Mouse (Mus musculus) right cerebral cortex, postnatal 14 days (tissue): ENCODE data around the gene Gm39115.

Source experiments
- DNase-seq: peaks from one replicate; pipeline ENCODE4 v3.0.0; 2022

Gm39115 gene

DNA sequence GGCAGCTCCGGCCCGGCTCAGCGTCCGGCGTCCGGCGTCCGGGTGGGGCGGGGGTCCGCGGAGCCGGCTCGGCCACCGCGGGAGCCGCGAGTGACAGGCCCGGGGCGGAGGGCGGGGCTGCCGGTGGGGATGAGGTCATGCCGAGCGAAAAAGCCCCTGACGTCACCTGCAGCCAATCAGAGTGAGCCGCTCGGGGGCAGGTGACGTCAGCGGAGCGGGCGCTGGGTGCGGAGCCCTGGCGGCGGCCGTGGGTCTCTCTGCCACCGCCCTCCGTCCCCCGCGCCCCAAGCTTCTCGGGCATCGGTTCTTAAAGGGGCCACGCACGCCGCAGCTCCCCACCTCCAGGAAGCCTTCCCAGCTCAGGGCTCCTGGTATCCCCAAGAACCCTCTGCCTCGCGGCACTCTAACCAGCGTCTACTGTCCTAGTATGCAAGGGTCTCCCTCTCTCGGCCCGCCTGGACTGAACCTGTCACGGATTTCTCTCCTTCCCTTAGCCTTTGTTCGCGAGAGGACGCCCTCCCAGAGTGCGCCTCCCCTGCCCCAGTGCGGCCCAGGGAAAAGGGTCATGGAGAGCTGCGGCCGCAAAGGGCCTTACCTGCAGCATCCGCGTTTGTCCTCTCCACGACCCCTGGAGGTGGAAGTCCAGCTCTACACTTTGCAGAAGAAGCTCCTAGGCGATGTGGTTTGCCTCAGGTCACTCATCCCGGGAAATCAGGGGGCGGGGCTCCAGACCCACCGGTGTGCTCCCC lies 40.5 kb downstream of the Gm39115 start, which contains the start of gene Dusp8:
Gene Dusp8 (minus strand): TSS at position 661 of the 749 bp plus-strand sequence.
- DNase-seq, result peak; percentile 97

DNA sequence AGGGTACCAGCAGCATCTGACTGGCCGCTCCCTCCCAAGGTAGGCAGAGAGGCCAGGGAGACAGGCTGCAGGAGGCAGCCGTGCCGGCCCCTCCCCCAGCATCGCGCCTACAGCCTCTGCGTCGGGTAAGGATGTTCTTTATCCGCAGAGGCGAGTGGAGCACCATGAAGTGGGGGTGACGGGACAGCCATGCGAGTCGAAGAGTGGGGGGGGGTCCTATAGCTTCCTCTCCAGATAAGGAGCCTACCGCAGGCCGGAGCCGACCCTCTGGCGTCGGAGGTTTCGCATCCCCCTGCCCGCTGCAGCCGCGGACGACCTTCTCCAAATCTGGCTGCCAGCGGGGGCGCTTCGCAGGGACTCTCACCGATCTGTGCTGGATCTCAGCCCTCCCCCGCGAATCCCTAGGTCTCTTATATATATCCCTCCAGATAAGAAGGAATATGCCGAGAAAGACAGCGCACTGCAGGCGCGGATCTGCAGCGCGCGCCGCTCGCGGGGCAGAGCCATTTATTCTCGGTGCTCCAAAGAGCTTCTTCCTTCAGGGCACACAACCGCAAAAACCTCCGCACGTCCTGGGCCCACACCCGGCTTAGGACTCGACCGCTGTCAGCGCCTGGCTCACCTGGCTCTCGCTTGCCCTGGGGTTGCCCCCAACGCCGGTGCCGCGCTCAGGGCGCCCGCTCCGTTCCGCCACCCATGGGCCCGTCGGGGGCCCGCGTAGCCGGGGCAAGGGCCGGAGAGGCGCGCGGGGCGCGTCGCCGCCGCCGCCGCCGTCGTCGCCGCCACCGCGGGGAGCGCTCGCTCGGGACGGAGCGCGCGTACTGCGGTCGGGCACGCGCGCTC lies 41.3 kb downstream of the Gm39115 start:
- peak; percentile 63 for DNase-seq

DNA sequence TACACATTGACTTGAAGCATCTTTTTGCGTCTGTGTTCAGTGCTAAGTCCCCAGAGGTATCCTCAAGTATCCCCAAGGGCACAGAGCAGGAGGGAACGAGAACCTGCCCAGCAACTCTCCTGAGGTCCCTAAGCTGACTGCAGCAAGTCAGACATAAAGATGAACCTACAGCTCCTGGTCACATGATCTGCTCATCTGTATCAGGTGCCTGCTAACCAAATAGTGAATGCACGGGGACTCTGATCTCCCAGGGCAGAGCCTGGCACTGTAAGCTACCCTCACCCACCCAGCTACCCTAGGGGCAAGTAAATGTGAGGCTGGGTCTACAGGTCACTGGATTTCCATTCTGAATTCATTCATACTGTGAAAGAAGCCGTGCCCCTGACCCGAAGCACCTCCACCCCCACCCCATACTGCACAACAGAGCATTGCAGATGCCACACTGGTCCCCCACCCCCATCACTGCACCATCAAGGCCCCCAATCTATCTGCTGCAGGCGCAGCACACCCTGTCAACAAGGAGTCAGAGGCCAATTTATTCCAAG lies 42.1 kb downstream of the Gm39115 start:
- no peak for DNase-seq

DNA sequence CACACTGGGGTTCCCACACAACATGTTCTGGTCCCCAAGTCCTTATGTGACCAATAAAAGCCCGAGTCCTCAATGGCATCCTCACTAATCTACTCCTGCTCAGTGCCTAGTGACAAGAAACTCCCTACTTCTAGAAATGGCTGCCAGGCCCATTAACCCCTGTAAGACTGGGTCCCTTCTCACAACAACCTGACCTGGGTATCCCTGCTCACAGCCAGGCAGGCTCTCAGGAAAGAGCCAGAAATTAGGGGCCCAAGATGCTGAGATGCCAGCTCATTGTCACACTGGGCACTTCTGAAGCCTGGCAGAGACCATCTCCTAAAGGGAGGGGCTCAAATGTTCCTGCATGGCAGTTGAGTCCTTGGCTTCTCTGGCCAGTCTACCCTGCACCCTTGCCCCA lies 42.8 kb downstream of the Gm39115 start:
- DNase-seq, result no peak

DNA sequence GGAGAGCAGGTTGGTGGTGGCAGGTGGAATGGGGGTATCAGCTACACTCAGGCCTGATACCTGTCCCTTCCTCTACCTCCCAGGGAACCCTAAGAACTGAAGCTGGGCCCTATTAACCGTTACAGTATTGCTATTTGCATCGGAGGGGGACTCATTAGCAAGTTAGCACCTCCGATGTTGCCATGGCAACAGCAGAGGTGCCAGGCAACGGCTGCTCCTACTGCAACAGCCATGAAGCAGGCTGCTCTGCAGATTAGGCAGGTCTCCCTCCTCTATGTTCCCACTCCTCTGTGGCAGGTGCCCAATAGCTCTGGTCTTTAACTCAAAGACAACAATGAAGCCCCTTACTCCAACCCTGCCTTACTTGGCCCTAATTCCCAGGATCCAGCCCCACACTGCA lies 44.0 kb downstream of the Gm39115 start:
- DNase-seq, result peak; percentile 60

DNA sequence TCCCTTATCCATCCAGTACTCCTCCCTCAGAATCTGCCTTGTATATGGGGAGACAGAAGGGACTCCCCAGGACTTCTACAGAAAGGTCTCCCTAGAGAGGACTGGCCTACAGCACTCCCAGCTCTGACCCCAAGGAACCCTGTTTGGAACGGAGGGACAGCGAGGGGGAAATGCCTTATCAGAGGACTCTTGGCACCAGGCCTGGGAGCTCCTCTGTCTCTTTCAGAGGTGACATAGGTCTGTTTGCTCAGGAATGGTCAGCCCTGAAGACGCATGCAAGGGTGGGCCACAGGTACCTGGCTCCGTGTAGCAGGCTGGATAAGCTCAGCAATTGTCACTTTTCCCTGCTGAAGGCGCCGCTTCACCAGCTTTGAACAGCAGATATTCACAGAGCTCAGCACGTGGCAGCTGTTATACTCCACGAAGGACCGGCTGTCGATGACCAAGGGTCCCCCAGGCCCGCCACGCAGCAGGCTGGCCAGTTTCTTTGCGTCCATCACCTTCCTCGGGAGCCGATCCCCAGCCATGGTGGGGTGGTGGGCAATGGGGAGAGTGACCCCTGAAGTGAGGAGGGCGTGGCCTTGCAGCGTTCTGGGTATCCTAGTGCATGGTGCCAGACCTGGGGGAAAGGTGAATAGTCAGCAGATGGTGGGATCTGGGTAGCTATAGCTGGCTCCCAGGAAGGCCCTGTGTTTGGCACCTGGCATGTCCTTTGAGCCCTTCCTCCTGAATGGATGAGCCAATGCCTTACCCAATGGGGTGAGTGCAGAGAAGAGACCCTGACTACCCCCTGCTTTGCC lies 46.0 kb downstream of the Gm39115 start:
- no peak for DNase-seq

DNA sequence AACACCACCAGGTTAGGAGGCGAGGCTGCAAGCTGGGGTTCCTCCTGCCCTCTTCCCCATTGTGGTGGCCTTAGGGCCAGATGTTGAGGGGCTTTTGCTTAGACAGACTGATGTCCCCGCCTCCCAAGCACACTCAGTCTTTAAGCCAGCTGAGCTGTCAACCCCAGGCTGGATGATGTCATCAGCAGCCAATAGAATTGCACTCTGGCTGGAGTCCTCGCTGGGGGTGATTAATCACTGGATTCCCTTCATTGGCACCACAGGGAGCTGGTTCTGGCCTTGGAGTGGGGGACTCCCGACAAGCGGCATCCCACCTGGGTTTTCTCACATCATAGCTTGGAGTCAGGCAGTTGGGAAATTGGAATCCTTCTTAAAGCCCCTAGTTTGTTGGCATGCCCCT lies 46.9 kb downstream of the Gm39115 start:
- no peak for DNase-seq

DNA sequence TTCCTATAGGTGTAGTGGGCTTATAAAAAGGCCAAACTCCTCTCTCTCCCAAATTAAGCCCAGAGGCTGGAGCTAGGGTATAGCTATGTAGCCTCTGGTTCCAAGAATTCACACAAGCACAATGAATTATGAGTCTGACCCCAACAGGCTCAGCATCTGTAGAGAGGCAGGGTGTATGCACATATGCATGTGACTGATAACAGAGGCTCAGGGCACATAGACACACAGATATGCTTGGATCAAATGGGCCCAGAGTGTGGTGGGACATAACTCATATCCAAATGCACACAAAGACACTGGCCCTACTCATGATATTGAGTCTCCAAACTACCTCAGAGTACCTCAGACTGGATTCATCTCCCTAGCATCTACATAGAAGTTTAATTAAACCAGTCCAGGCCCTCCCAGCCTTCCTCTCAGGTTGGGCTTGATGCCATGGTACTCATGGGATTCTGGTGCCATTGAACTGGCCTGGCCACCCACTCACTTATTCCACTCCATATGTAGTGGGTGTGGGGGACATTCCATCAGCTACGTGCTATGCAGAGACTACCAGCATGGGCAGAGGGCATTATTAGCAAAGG lies 48.7 kb downstream of the Gm39115 start:
- DNase-seq, result no peak

DNA sequence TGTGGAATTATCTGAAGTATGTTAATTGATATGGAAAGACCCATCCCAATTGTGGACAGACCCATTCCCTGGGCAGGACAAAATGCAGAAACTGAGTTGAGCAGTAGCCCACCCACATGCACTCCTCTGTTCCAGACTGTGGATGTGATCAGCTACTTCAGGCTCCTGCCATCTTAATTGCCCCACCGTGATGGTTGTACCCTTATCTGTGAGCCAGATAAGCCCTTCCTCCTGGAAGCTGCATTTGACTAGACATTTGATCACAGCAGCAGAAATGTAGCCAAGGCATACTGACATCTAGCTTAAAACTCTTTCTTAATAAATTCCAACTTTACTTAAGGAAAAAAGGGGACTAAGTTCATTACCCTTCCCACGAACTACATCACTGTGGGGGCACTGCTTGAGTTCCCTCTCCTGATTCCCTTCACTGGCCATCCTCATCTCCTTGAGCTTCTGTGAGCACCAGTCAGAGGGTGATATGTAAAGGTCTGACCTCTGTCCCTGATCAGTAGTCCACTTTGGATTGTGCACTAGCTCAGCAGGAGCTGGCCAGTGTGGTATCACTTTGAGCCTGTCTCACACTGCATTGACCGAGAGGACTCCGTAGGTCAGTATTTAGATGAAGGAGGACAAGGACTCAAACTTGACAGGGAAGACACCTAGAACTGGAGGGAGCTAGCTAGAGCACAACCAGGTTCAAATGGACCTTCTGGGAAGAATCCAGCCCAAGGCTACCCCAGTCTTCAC lies 49.5 kb downstream of the Gm39115 start:
- no peak for DNase-seq
